Mouse (Mus musculus) midbrain, postnatal 0 days (tissue): ENCODE measurements around the gene Notum. TPM values are rescaled to one million over a fixed set of nuclear protein-coding genes. Genes with fewer than 3 reads are reported as not detected.
A peak's percentile ranks its signal among the peaks of the same experiment; 100 is the strongest.

Experiments used
- ATAC-seq: fragments of 200-750 bp; cut with Nextera tagmentation; 2 replicates; pipeline ENCODE4 v1.8.0; 2017; ENCODE audit warnings: moderate number of reproducible peaks, mild to moderate bottlenecking, moderate TSS enrichment, moderate library complexity; ENCODE audit not compliant: low FRiP score
- DNase-seq: peaks from one replicate; pipeline ENCODE4 v3.0.0-alpha.2; 2015; ENCODE audit warnings: low spot score
- H3K27ac ChIP-seq: fragments of 300-500 bp; sonication (generic); 2 replicates; pipeline ENCODE4 v1.5.1; 2014; ENCODE audit warnings: low read depth, mild to moderate bottlenecking, low read length, mixed read lengths
- H3K27me3 ChIP-seq: fragments of 300-500 bp; sonication (generic); 2 replicates; pipeline ENCODE4 v1.6.1; 2014; ENCODE audit warnings: low read length, control low read depth, mixed read lengths; ENCODE audit not compliant: insufficient read depth
- H3K36me3 ChIP-seq: fragments of 300-500 bp; sonication (generic); 2 replicates; pipeline ENCODE4 v1.6.1; 2014; ENCODE audit warnings: low read length, control low read depth, mixed read lengths; ENCODE audit not compliant: insufficient read depth
- H3K4me1 ChIP-seq: fragments of 300-500 bp; sonication (generic); 2 replicates; pipeline ENCODE4 v1.6.1; 2014; ENCODE audit warnings: mild to moderate bottlenecking, control low read depth, antibody characterized with exemption, low read length, mixed read lengths; ENCODE audit not compliant: insufficient read depth
- H3K4me2 ChIP-seq: fragments of 300-500 bp; sonication (generic); 2 replicates; pipeline ENCODE4 v1.6.1; 2014; ENCODE audit warnings: low read depth, mild to moderate bottlenecking, low read length, mixed read lengths; ENCODE audit not compliant: poor library complexity, severe bottlenecking
- H3K4me3 ChIP-seq: fragments of 300-500 bp; sonication (generic); 2 replicates; pipeline ENCODE4 v1.5.1; 2014; ENCODE audit warnings: low read depth, mild to moderate bottlenecking, low read length, moderate library complexity
- H3K9ac ChIP-seq: fragments of 300-500 bp; sonication (generic); replicated peaks from 2 replicates; pipeline ENCODE4 v1.6.1; 2014; ENCODE audit warnings: mild to moderate bottlenecking, low read length, moderate library complexity, mixed read lengths; ENCODE audit not compliant: poor library complexity, severe bottlenecking
- H3K9me3 ChIP-seq: fragments of 300-500 bp; sonication (generic); 2 replicates; pipeline ENCODE4 v1.6.1; 2016; ENCODE audit warnings: low read length, control low read depth
- CTCF ChIP-seq: IDR thresholded peaks from 2 replicates; pipeline ENCODE4 v1.5.1; 2016; ENCODE audit warnings: antibody characterized with exemption, mild to moderate bottlenecking
- WGBS: fragments of 180-500 bp; shearing (Covaris S2); extraction: QIAGEN DNeasy Blood & Tissue Kit; methylation state at CpG from one replicate; pipeline ENCODE4 v1.1.7; 2014; 5-methylcytosine and 5-hydroxymethylcytosine counted together
- polyA plus RNA-seq: library from polyadenylated mRNA; unstranded; fragments of >200 nt; fragmentation: Nextera tagmentation; extraction: Ambion mirVana; gene quantifications from 2 replicates; pipeline ENCODE4 v1.2.1, GENCODE M21; 2015
- total RNA-seq: library from RNA; depleted of rRNA; stranded (reverse); fragments of >200 nt; gene quantifications from 2 replicates; pipeline ENCODE4 v1.2.3, GENCODE M21; 2014

Gene Notum
- total and polyA plus RNA-seq, 2 experiments from 2014 or later, result 3.1 to 5.5 TPM

DNA sequence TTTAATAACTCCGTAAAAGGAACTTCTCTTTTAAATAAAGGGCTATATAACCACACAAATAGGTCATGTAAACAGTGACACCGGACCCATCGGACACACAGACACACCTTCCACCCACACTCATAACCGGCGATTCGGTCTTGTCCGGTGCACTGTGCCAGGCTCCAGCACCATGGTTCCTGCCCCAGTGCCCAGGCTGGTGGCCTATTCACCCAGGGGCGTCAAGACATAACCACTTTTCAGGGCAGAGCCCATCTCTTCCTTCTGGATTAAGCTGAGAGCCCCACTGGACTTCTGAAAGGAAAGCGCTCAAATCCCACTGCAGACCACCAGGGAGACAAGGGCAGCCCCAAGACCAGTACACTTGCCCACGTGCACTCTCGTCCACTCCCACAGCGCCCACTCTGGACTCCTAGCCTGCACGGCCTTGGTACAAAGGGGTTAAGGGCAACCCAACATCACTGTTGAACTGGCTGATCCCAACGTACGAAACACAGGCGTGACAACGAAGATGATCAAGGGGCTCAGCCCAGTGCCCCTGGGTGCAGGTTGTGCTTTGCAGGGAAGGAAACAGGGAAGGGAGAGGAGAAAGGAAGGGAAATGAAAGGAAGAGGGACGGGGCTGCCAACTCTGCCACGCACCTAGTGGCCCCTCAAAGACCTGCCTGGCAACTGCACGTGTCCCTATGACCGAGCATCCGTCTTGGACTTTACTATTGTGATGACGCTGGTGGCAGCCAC is 32.2 kb downstream of the Notum start:
- no peak for DNase-seq
- H3K9ac ChIP-seq, result no peak overlapping the region
- no peak overlapping the region for H3K4me2 ChIP-seq
- H3K27ac ChIP-seq, result no peak overlapping the region
- 94% methylated on average over 23 of the region's 23 CpGs for WGBS
- no peak for ATAC-seq
- no peak overlapping the region for H3K4me3 ChIP-seq
- peaks cover 25% of the 10 kb centered on the region for H3K36me3 ChIP-seq
- no peak for TF ChIP-seq CTCF
- peaks cover 8% of the 10 kb centered on the region for H3K4me1 ChIP-seq
- H3K27me3 ChIP-seq, result no peaks in the 10 kb centered on the region
- H3K9me3 ChIP-seq, result no peaks in the 10 kb centered on the region

DNA sequence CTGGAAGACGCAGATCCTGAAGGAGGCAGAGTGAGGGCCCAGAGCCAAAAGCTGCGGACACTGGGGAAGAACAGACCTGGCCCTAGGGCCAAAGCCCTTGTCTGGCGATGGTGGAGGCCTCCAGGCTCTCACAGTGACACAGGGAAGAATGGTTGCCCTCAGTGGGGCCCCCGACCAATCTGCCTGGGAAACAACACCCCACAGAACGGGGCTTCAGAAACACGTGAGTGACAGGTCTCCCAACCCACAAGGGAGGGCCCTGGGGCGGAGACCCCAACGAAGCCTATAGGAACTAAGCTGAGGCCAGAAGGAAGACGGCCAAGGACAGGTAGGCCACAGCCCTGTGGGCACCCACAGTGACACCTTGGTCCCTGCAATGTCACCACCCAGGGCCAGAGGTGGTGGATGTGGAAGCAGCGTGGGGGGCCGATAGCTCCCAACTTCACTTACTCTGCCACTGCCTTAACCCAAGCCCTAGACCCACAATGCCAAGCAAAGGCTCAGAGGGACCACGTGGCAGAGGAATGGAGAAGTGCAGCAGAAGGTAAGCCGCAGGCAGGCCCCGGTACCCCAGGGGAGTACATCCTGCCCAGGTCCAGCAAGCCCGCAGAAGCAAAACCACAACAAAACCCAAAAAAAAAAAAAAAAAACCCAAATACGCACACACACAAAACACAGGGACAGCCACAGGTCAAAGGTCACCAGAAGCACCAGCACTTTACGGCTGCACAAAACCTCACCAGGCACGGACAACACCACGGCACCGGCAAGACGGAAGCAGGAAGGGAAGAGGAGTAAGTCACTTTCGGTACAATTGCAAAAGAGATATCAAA is 33.3 kb downstream of the Notum start:
- peaks cover 33% of the 10 kb centered on the region for H3K36me3 ChIP-seq
- H3K4me1 ChIP-seq, result peaks cover 8% of the 10 kb centered on the region
- DNase-seq, result no peak
- TF ChIP-seq CTCF, result no peak
- 82% methylated on average over 22 of the region's 22 CpGs for WGBS
- H3K27me3 ChIP-seq, result no peaks in the 10 kb centered on the region
- H3K9me3 ChIP-seq, result no peaks in the 10 kb centered on the region
- no peak overlapping the region for H3K27ac ChIP-seq
- H3K9ac ChIP-seq, result no peak overlapping the region
- H3K4me3 ChIP-seq, result no peak overlapping the region
- ATAC-seq, result no peak
- no peak overlapping the region for H3K4me2 ChIP-seq

DNA sequence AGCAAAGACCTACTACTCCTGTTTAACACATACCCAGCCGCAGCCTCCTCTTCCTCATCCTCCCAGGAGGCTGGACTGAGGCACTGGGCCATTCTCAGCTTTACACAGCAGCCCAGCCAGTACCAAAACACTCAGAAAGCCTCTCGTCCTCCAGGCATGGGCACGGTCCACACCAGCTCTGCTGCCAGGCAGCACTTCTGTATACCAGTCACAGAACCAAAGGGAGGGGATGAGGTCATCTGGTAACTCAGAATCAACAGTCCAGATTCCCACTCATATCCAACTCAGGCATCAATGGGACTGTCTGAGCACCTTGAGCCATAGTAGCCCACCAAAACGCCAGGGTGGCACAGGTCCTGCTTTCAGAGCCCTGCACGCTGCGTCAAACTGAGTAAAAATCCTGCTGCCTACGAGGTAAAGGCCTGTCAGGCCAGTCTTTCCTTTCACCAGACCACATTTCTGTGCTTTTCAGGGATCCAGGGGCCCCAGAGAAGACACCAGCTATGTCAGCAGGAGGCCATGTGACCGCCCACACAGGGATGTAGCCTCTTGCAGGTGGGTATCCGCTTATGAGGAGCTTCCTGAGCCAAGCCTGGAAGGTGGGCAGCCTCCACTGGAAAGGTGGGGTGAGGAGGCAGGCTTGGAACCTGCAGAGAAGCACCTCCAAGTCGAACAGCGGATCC is 34.0 kb downstream of the Notum start:
- 87% methylated on average over 11 of the region's 11 CpGs for WGBS

DNA sequence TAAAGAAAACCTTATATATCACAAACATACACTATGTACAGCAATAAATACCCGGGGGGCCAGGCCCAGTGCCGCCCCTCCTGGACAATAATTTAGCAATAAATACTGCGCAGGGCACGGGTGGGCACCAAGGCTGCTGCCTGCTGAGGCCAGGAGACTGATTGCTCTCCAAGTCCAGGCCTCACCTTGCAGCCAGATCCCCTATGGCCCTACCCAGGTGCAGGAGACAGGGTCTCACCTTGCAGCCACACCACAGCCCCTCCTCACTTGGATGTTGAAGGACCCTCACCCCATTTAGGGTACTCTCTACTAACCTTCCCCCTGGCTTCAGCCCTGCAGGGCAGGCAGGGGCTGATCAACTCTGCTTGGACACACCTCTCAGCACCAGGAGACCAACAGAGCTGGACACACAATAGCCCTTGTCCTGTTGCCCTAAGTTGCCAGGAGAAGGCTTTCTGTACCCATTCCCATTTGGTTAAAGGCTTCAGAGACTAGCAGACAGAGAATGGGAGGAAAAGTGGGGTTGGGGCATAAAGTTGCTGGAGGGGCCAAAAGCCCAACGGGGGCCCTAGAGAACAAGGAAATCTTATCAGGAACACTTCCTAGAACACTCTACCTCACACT is 35.7 kb downstream of the Notum start, which contains the start of gene Sirt7:
Gene Sirt7 (minus strand): TSS at position 89 of the 624 bp plus-strand sequence.
- Histone ChIP-seq H3K9ac (peak within 1 kb of the TSS; percentile 59), H3K36me3 (peaks cover 51% of the 10 kb centered on the region), H3K27me3 (no peaks in the 10 kb centered on the region), H3K4me3 (peak within 1 kb of the TSS; percentile 64), H3K27ac (peak within 1 kb of the TSS; percentile 86), H3K9me3 (no peaks in the 10 kb centered on the region), H3K4me1 (peaks cover 3% of the 10 kb centered on the region; the same call in 1 of the 2 replicates), H3K4me2 (peak within 1 kb of the TSS; percentile 97)
- WGBS, result 15% methylated on average over 5 of the region's 5 CpGs
- ATAC-seq (peak; percentile 45), DNase-seq (no peak)
- TF ChIP-seq CTCF, result no peak

More for the DNA sequence above, 34.0 kb downstream of the Notum start:
- ATAC-seq (no peak), DNase-seq (no peak)
- peaks cover 8% of the 10 kb centered on the region for H3K4me1 ChIP-seq
- no peaks in the 10 kb centered on the region for H3K9me3 ChIP-seq
- no peak overlapping the region for H3K9ac ChIP-seq
- no peak for TF ChIP-seq CTCF
- no peaks in the 10 kb centered on the region for H3K27me3 ChIP-seq
- H3K4me2 ChIP-seq, result no peak overlapping the region
- no peak overlapping the region for H3K27ac ChIP-seq
- H3K4me3 ChIP-seq, result no peak overlapping the region
- peaks cover 36% of the 10 kb centered on the region for H3K36me3 ChIP-seq

DNA sequence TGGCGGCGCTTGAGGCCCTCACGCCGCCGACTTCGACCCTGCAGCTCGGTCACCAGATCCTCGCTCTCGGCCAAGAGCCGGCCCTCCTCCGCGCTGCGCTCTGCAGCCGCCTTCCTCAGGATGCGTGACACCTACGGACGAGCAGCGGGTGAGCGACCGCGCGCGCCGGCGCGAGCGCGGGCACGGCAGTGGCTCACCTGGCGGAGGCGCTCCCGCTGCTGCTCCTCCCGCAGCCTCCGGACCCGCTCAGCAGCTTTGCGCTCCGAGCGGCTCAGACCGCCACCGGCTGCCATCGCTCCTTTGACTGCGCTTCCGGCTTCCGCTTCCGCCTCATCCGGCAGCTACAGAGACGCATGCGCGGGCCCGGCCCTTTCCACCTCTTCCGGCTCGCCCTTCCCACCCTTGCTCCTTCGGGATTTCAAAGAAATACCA is 36.3 kb downstream of the Notum start:
- DNase-seq, result peak; percentile 94
- peak; percentile 83 for ATAC-seq
- WGBS, result under 1% methylated on average over 47 of the region's 53 CpGs
- Histone ChIP-seq H3K9ac (peak overlapping the region; percentile 59), H3K27ac (peak overlapping the region; percentile 86), H3K9me3 (no peaks in the 10 kb centered on the region), H3K36me3 (peaks cover 52% of the 10 kb centered on the region), H3K4me3 (peak overlapping the region; percentile 64), H3K4me1 (0 out of 2 replicates have a peak, but pooled peaks cover 3% of the 10 kb centered on the region), H3K4me2 (peak overlapping the region; percentile 97), H3K27me3 (no peaks in the 10 kb centered on the region)
- TF ChIP-seq CTCF, result no peak
